Mouse (Mus musculus): ENCODE results near the gene Tmed9. TPM values are rescaled to one million over a fixed set of nuclear protein-coding genes. Genes with fewer than 3 reads are reported as not detected.

The Tmed9 gene
- polyA plus RNA-seq, 1 experiment from 2014 or later = 122 TPM

GRCm38 (mm10) chr13:55592512-55593253, 19.2 kb downstream of the Tmed9 start:
- H3K27ac ChIP-seq = peak overlapping the region; percentile 53

GRCm38 (mm10) chr13:55593254-55593747, 19.8 kb downstream of the Tmed9 start:
- Histone ChIP-seq H3K4me1 (replicated peaks) (peaks cover 12% of the 10 kb centered on the region), H3K4me3 (replicated peaks) (peak overlapping the region; percentile 81), H3K27me3 (no peaks in the 10 kb centered on the region; the same call in 1 of the 2 replicates), H3K27ac (peak overlapping the region; percentile 53), H3K4me2 (peak overlapping the region; percentile 76), H3K9me3 (no peaks in the 10 kb centered on the region), H3K9ac (replicated peaks) (peak overlapping the region; percentile 88), H3K36me3 (peaks cover 41% of the 10 kb centered on the region)
- peak; percentile 61 for ATAC-seq (ENCODE audit: insufficient number of reproducible peaks, insufficient read depth, low FRiP score, low TSS enrichment, low read depth)
- WGBS = under 1% methylated on average over 31 of the region's 31 CpGs

More at GRCm38 (mm10) chr13:55592512-55593253, 19.2 kb downstream of the Tmed9 start:
- no peaks in the 10 kb centered on the region; the same call in 1 of the 2 replicates for H3K27me3 ChIP-seq
- ATAC-seq (ENCODE audit: insufficient number of reproducible peaks, insufficient read depth, low FRiP score, low TSS enrichment, low read depth) = peak; percentile 96
- 5% methylated on average over 29 of the region's 29 CpGs for WGBS
- peak overlapping the region; percentile 76 for H3K4me2 ChIP-seq
- H3K36me3 ChIP-seq = peaks cover 35% of the 10 kb centered on the region
- peaks cover 12% of the 10 kb centered on the region for H3K4me1 ChIP-seq (replicated peaks)
- H3K9me3 ChIP-seq = no peaks in the 10 kb centered on the region
- peak overlapping the region; percentile 88 for H3K9ac ChIP-seq (replicated peaks)
- H3K4me3 ChIP-seq (replicated peaks) = peak overlapping the region; percentile 81

GRCm38 (mm10) chr13:55595375-55595774, 21.8 kb downstream of the Tmed9 start:
- Histone ChIP-seq H3K4me1 (replicated peaks) (peaks cover 12% of the 10 kb centered on the region), H3K4me3 (replicated peaks) (no peak overlapping the region), H3K9me3 (no peaks in the 10 kb centered on the region), H3K36me3 (peaks cover 44% of the 10 kb centered on the region), H3K27me3 (no peaks in the 10 kb centered on the region; the same call in 1 of the 2 replicates), H3K27ac (no peak overlapping the region), H3K9ac (replicated peaks) (no peak overlapping the region), H3K4me2 (no peak overlapping the region)
- no peak for ATAC-seq (ENCODE audit: insufficient number of reproducible peaks, insufficient read depth, low FRiP score, low TSS enrichment, low read depth)
- 91% methylated on average over 12 of the region's 12 CpGs for whole genome bisulfite sequencing

DNA sequence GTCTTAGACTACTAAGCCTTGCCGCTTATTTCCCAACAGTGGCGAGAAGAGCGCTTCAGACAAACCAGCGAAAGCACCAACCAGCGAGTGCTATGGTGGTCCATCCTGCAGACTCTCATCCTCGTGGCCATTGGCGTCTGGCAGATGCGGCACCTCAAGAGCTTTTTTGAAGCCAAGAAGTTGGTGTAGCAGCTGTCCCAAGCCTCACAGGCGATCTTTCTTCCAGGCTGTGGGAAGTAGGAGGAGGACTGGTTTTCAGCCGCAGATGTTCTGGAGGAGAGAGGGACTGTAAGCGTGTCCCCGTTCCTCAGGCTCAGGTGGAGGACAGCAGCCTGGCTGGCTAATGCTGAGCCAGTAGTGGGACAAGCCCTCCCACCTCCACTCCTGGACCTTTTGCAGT, 23.3 kb downstream of the Tmed9 start:
- WGBS = 97% methylated on average over 12 of the region's 12 CpGs
- Histone ChIP-seq H3K27ac (no peak overlapping the region), H3K9me3 (no peaks in the 10 kb centered on the region), H3K4me3 (replicated peaks) (no peak overlapping the region), H3K4me1 (replicated peaks) (peaks cover 18% of the 10 kb centered on the region), H3K9ac (replicated peaks) (no peak overlapping the region), H3K27me3 (no peaks in the 10 kb centered on the region; the same call in 1 of the 2 replicates), H3K4me2 (no peak overlapping the region), H3K36me3 (peaks cover 44% of the 10 kb centered on the region)
- ATAC-seq (ENCODE audit: insufficient number of reproducible peaks, insufficient read depth, low FRiP score, low TSS enrichment, low read depth) = no peak

GRCm38 (mm10) chr13:55599566-55600540, 26.3 kb downstream of the Tmed9 start, which contains the start of gene B4galt7:
TSS of gene B4galt7 (plus strand) at chr13:55599896.
- H3K4me3 ChIP-seq (replicated peaks) = peak within 1 kb of the TSS; percentile 86
- H3K36me3 ChIP-seq = peaks cover 50% of the 10 kb centered on the region
- 0 out of 2 replicates have a peak within 1 kb of the TSS, but pooled peaks have one; percentile 31 for H3K27ac ChIP-seq
- H3K4me2 ChIP-seq = peak within 1 kb of the TSS; percentile 60
- peak; percentile 83 for ATAC-seq (ENCODE audit: insufficient number of reproducible peaks, insufficient read depth, low FRiP score, low TSS enrichment, low read depth)
- no peaks in the 10 kb centered on the region for H3K9me3 ChIP-seq
- no peaks in the 10 kb centered on the region for H3K27me3 ChIP-seq
- H3K9ac ChIP-seq (replicated peaks) = peak within 1 kb of the TSS; percentile 88
- peaks cover 6% of the 10 kb centered on the region for H3K4me1 ChIP-seq (replicated peaks)
- WGBS = 10% methylated on average over 51 of the region's 51 CpGs

- no peak for ATAC-seq (ENCODE audit: insufficient number of reproducible peaks, insufficient read depth, low FRiP score, low TSS enrichment, low read depth)
- H3K36me3 ChIP-seq = peaks cover 47% of the 10 kb centered on the region
Measured at GRCm38 (mm10) chr13:55600657-55601056, 27.1 kb downstream of the Tmed9 start.

DNA sequence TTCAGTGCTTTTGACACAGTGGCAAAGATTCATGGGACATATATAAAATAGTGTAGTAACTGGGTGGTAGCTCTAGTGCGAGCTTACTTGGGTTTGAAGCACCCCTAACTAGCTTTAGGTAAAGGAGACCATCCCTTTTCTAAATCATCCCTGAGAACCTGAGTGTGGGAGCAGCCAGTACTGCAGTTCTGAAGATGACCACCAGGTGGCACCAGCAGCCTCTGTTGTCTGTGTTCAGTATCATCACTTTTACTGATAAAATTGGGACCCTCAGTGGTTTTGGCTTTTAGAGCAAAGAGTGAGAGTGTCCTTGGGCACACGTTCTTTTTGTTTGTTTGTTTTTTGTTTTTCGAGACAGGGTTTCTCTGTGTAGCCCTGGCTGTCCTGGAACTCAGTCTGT, 28.1 kb downstream of the Tmed9 start:
- no peak overlapping the region for H3K4me2 ChIP-seq
- H3K36me3 ChIP-seq = peaks cover 47% of the 10 kb centered on the region
- 12% methylated on average over 3 of the region's 3 CpGs for WGBS

More at GRCm38 (mm10) chr13:55600657-55601056, 27.1 kb downstream of the Tmed9 start:
- Histone ChIP-seq H3K4me1 (replicated peaks) (peaks cover 6% of the 10 kb centered on the region), H3K4me2 (peak overlapping the region; percentile 60), H3K9ac (replicated peaks) (peak overlapping the region; percentile 88), H3K9me3 (no peaks in the 10 kb centered on the region), H3K27ac (no peak overlapping the region), H3K4me3 (replicated peaks) (peak overlapping the region; percentile 86), H3K27me3 (no peaks in the 10 kb centered on the region)
- 26% methylated on average over 9 of the region's 9 CpGs for WGBS

DNA sequence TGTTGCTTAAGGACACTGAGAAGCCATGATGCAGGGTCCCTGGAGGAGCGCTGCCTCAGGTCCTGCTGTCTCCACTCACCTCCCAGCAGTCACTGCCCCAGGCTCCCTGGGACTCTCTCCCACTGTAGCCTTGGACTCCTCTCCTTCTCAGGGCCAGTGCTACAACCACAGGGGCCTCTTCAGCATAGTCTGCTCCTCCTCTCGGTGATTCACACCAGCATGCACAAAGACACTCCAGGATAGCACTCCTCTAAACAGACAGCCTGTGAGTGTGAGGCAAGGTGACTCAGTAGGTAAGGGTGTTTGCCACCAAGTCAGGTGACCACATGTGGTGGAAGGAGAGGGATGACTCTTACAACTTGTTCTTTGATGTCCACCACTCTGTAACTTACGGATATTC, 31.1 kb downstream of the Tmed9 start:
- Histone ChIP-seq H3K4me3 (replicated peaks) (no peak overlapping the region), H3K27ac (no peak overlapping the region), H3K36me3 (peaks cover 56% of the 10 kb centered on the region), H3K27me3 (no peaks in the 10 kb centered on the region), H3K4me1 (replicated peaks) (peaks cover 6% of the 10 kb centered on the region), H3K9me3 (no peaks in the 10 kb centered on the region), H3K4me2 (no peak overlapping the region), H3K9ac (replicated peaks) (no peak overlapping the region)
- WGBS = 94% methylated on average over 3 of the region's 3 CpGs
- ATAC-seq (ENCODE audit: insufficient number of reproducible peaks, insufficient read depth, low FRiP score, low TSS enrichment, low read depth) = no peak

More for the DNA sequence above, 28.1 kb downstream of the Tmed9 start:
- ATAC-seq (ENCODE audit: insufficient number of reproducible peaks, insufficient read depth, low FRiP score, low TSS enrichment, low read depth) = no peak
- no peak overlapping the region for H3K9ac ChIP-seq (replicated peaks)
- no peak overlapping the region for H3K27ac ChIP-seq
- H3K9me3 ChIP-seq = no peaks in the 10 kb centered on the region
- H3K4me1 ChIP-seq (replicated peaks) = peaks cover 6% of the 10 kb centered on the region
- no peaks in the 10 kb centered on the region for H3K27me3 ChIP-seq
- no peak overlapping the region for H3K4me3 ChIP-seq (replicated peaks)

- no peak overlapping the region for H3K27ac ChIP-seq
- WGBS = 83% methylated on average over 10 of the region's 10 CpGs
- no peak overlapping the region for H3K4me2 ChIP-seq
- H3K4me1 ChIP-seq (replicated peaks) = peaks cover 6% of the 10 kb centered on the region; the same call in 1 of the 2 replicates
- peaks cover 73% of the 10 kb centered on the region for H3K36me3 ChIP-seq
- H3K4me3 ChIP-seq (replicated peaks) = no peak overlapping the region
- no peaks in the 10 kb centered on the region for H3K27me3 ChIP-seq
- no peaks in the 10 kb centered on the region for H3K9me3 ChIP-seq
- no peak overlapping the region for H3K9ac ChIP-seq (replicated peaks)
- no peak for ATAC-seq (ENCODE audit: insufficient number of reproducible peaks, insufficient read depth, low FRiP score, low TSS enrichment, low read depth)
Measured at GRCm38 (mm10) chr13:55606899-55607623, 33.5 kb downstream of the Tmed9 start.

DNA sequence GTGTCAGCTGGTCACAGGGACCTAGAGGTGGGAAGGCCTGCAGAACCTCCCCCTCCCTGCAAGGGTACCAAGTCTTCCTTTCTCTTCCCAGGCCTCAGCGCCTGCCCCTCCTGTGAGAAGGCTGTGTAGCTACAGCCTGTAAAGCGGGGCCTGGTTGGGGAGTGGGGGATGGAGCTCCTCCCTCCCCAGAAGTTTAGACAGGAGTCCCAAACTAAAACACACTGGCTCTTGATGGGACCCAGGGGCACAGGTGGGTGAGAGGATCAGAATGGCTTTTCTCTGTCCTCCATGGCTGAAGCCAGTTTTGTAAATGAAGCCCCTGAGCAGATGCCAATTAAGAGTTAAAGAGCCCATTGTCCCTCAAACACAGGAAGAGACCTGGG, 34.1 kb downstream of the Tmed9 start:
- H3K4me2 ChIP-seq = no peak overlapping the region
- no peaks in the 10 kb centered on the region for H3K9me3 ChIP-seq
- H3K27me3 ChIP-seq = no peaks in the 10 kb centered on the region
- ATAC-seq (ENCODE audit: insufficient number of reproducible peaks, insufficient read depth, low FRiP score, low TSS enrichment, low read depth) = no peak
- WGBS = 83% methylated on average over 2 of the region's 2 CpGs
- H3K4me3 ChIP-seq (replicated peaks) = no peak overlapping the region
- H3K9ac ChIP-seq (replicated peaks) = no peak overlapping the region
- no peak overlapping the region for H3K27ac ChIP-seq
- peaks cover 73% of the 10 kb centered on the region for H3K36me3 ChIP-seq
- peaks cover 6% of the 10 kb centered on the region; the same call in 1 of the 2 replicates for H3K4me1 ChIP-seq (replicated peaks)
